Mouse (Mus musculus) spleen, adult 2 months (tissue): ENCODE results near the gene Rpp14. TPM values are rescaled to one million over a fixed set of nuclear protein-coding genes. Genes with fewer than 3 reads are reported as not detected.
A peak's percentile ranks its signal among the peaks of the same experiment; 100 is the strongest.

Experiments used
- DNase-seq, 2 experiments: peaks; one replicate each; pipeline versions ENCODE4 v3.0.0 to v3.0.0-alpha.2; 2012 to 2021; ENCODE audit warnings: low spot score in 2 of 2, low read depth in 1 of 2
- H3K27ac ChIP-seq: fragments of 200-500 bp; 2 replicates; pipeline ENCODE4 v1.5.1; 2012; ENCODE audit warnings: low read length, inconsistent platforms; ENCODE audit not compliant: insufficient read depth
- H3K27me3 ChIP-seq: fragments of 200-500 bp; 2 replicates; pipeline ENCODE4 v1.6.1; 2012; ENCODE audit warnings: mild to moderate bottlenecking, moderate library complexity, low read length, inconsistent platforms; ENCODE audit not compliant: control insufficient read depth, insufficient read depth
- H3K36me3 ChIP-seq: fragments of 200-500 bp; 2 replicates; pipeline ENCODE4 v1.6.1; 2012; ENCODE audit warnings: mild to moderate bottlenecking, low read length, inconsistent platforms; ENCODE audit not compliant: control insufficient read depth, insufficient read depth
- H3K4me1 ChIP-seq: fragments of 200-500 bp; 2 replicates; pipeline ENCODE4 v1.6.1; 2011; ENCODE audit warnings: inconsistent platforms; ENCODE audit not compliant: control insufficient read depth, insufficient read depth, insufficient read length
- H3K4me3 ChIP-seq: fragments of 200-500 bp; 2 replicates; pipeline ENCODE4 v1.5.1; 2011; ENCODE audit warnings: mild to moderate bottlenecking, inconsistent platforms; ENCODE audit not compliant: insufficient read depth, insufficient read length; ENCODE audit errors: extremely low read depth
- CTCF ChIP-seq: fragments of 200-500 bp; IDR thresholded peaks from 2 replicates; pipeline ENCODE4 v1.5.1; 2011; ENCODE audit warnings: mild to moderate bottlenecking, inconsistent platforms; ENCODE audit not compliant: insufficient read depth, insufficient read length, insufficient replicate concordance; ENCODE audit errors: extremely low read depth
- POLR2A ChIP-seq: fragments of 200-500 bp; IDR thresholded peaks from 2 replicates; pipeline ENCODE4 v1.6.1; 2011; ENCODE audit warnings: low read depth, low read length, inconsistent platforms
- WGBS: fragments of 180-500 bp; shearing (Covaris S2); methylation state at CpG from one replicate; pipeline ENCODE4 v1.1.7; 2018; 5-methylcytosine and 5-hydroxymethylcytosine counted together
- polyA plus RNA-seq: library from polyadenylated mRNA; depleted of rRNA; stranded (reverse); fragments of >200 nt; gene quantifications from 2 replicates; pipeline ENCODE4 v1.2.3, GENCODE M21; 2012

Rpp14 gene
- polyA plus RNA-seq, 1 experiment: 4.7 TPM

GRCm38 (mm10) chr14:8044786-8045185, 35.4 kb upstream of the Rpp14 start:
- TF ChIP-seq POLR2A (no peak), CTCF (no peak)
- DNase-seq: no peak
- no peaks in the 10 kb centered on the region for H3K4me1 ChIP-seq
- H3K36me3 ChIP-seq: peaks cover 4% of the 10 kb centered on the region; the same call in 1 of the 2 replicates
- H3K4me3 ChIP-seq: no peak overlapping the region
- H3K27me3 ChIP-seq: no peaks in the 10 kb centered on the region
- WGBS: 68% methylated on average over 6 of the region's 6 CpGs
- no peak overlapping the region for H3K27ac ChIP-seq

DNA sequence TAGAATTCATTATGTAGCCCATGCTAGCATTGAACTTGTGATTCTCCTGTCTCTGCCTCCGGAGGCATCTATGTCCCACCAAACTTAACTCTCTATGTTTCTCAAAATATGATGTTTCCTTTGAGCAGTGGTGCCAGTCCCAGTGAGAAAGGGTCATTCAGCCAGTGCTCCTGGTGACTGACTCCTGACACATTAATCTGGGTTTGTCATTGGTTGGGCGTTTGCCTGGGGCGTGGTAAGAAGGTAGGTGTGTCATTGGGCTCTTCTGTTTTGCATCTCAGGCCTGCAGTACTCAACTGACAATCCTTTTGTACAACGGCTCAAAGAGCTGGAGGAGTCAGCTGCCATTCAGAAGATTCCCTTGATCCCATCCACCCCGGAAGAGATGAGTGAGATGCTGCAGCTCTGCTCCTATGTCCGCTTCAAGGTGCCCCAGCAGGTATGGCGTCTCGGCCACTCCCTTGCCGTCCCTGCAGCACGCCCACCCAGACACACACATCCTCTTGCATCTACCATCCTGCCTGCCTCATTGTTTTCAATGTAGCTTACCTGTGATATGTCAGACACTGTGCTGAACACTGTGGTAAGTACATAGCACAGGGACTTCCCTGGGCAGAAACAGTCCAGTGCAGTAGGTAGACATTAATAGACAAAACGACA, 34.9 kb upstream of the Rpp14 start:
- no peaks in the 10 kb centered on the region for H3K27me3 ChIP-seq
- H3K4me3 ChIP-seq: no peak overlapping the region
- no peak for TF ChIP-seq POLR2A
- no peak for TF ChIP-seq CTCF
- peaks cover 4% of the 10 kb centered on the region; the same call in 1 of the 2 replicates for H3K36me3 ChIP-seq
- no peak overlapping the region for H3K27ac ChIP-seq
- 83% methylated on average over 11 of the region's 11 CpGs for WGBS
- no peaks in the 10 kb centered on the region for H3K4me1 ChIP-seq
- no peak for DNase-seq

- Histone ChIP-seq H3K27me3 (no peaks in the 10 kb centered on the region), H3K4me1 (no peaks in the 10 kb centered on the region), H3K4me3 (no peak overlapping the region), H3K27ac (no peak overlapping the region), H3K36me3 (peaks cover 4% of the 10 kb centered on the region; the same call in 1 of the 2 replicates)
- WGBS: 93% methylated on average over 6 of the region's 6 CpGs
- no peak for DNase-seq
- TF ChIP-seq CTCF (no peak), POLR2A (no peak)
Observed at GRCm38 (mm10) chr14:8046839-8047238, 33.3 kb upstream of the Rpp14 start.

- Histone ChIP-seq H3K27me3 (no peaks in the 10 kb centered on the region), H3K4me3 (no peak overlapping the region), H3K36me3 (peaks cover 4% of the 10 kb centered on the region; the same call in 1 of the 2 replicates), H3K4me1 (no peaks in the 10 kb centered on the region), H3K27ac (peak overlapping the region; percentile 32; the same call in 1 of the 2 replicates)
- TF ChIP-seq CTCF (no peak), POLR2A (no peak)
- 69% methylated on average over 10 of the region's 10 CpGs for WGBS
- DNase-seq: no peak
Observed at GRCm38 (mm10) chr14:8049334-8049733, 30.8 kb upstream of the Rpp14 start.

DNA sequence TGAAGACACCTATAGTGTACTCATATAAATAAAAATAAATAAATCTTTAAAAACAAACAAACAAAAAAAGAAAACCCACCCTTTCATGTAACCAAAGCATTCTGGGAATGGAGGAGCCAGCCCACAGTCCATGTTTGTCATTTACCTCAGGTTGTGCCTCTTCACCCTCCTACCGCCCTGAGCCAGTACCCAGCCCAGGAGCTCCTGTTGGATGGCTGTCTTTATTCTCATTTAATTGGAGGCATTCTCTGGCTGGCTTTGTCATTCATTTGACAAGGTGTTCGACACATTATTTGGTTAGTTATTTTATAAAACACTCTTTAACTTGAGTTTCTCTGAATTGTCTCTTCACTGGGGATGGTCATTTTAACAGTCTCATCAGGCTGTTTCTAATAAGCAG, 28.3 kb upstream of the Rpp14 start:
- Histone ChIP-seq H3K36me3 (peaks cover 3% of the 10 kb centered on the region; the same call in 1 of the 2 replicates), H3K27ac (no peak overlapping the region), H3K4me3 (no peak overlapping the region), H3K4me1 (no peaks in the 10 kb centered on the region), H3K27me3 (no peaks in the 10 kb centered on the region)
- DNase-seq: no peak
- TF ChIP-seq CTCF (no peak), POLR2A (no peak)
- WGBS: 90% methylated on average over 2 of the region's 2 CpGs

DNA sequence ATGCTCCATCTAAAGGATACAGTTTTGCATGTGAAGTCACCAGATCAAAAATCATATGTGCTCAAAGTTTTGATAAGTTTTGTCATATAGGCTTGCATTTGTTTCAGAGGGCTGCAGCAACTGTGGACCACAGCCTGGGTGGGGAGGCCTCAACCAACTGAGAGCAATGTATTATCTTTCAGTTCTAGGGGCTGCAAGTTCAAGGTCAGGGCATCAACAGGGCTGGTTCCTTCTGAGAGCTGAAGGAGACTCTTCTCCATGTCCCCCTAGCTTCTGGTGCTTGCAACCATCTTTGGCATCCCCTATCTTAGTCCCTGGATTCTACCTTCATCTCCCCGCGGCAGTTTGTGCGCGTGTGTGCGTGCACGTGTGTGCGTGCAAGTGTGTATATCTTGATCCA, 27.5 kb upstream of the Rpp14 start:
- Histone ChIP-seq H3K27me3 (no peaks in the 10 kb centered on the region), H3K4me1 (no peaks in the 10 kb centered on the region), H3K27ac (no peak overlapping the region), H3K4me3 (no peak overlapping the region), H3K36me3 (peaks cover 2% of the 10 kb centered on the region; the same call in 1 of the 2 replicates)
- no peak for DNase-seq
- WGBS: 94% methylated on average over 7 of the region's 7 CpGs
- TF ChIP-seq POLR2A (no peak), CTCF (no peak)
